Mouse (Mus musculus) cerebellum, adult (tissue): ENCODE data around the gene Gm10643.

ENCODE experiments used
- ATAC-seq: cut with Nextera tagmentation; 2 replicates; pipeline ENCODE4 v1.9.2; 2017; ENCODE audit warnings: mild to moderate bottlenecking, moderate library complexity, mixed read lengths; ENCODE audit not compliant: insufficient number of reproducible peaks, low FRiP score, low TSS enrichment

Gm10643 gene

DNA sequence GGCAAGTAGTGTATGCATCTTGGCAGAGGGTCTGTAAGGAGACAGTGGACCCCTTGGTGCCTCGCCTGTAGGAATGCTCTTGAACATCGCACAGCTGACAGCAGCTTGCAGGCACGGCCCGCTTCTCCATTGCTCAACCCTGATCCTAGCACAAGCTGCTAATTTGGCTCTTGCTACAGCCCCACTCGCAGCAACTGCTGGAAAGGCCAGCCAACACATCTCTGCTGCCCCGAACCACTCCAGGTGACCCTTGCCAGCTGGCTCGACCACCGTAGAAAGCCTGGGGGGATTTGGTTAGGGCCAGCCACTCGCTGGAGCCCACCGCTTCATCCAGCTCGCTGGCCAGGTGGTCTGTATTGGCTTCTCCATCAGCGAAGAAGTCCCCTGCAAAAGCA lies 22.0 kb downstream of the Gm10643 start:
- ATAC-seq = no peak

DNA sequence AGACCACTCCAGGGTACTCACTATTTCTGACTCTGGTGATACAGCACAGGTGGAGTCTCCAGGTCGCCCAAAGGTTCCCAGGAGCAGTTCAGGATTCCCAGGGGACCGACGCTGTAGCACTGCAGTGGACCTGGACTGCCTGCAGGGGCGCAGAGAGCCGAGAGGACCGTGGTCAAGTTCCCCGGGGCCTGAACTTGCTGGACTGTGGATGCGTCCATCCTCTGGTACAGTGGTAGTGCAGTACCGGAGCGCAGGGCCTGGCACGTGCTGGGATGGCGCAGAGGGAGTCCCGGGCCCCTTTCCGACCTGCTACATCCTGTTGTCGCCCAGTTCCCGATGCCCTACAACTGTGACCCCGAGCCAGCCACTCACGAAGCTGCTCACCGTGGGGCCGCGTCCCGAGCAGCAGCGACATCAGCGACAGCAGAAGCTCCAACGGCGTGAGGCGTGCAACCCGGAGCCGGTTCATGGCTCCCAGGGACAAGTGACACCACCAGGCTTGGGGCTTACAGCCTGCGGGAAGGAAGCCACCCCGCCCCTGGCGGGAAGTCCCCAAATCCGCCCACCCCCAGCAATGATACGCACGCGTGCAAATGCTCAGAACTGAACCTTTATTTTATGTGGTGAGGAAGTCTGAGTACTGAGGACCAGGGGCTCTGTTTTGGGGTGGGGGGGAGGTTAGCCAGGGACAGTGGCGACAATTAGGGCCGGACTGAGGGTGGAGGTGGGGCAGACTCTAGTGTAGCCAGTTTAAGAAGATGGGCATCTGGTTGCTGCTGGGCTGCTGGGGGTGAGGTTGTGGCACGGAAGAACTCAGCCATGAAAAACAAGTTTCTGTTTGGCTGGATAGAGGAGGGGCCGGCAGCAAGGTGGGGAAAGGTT lies 22.6 kb downstream of the Gm10643 start, which contains the start of gene Il27ra:
Gene Il27ra (minus strand): TSS at position 524 of the 882 bp plus-strand sequence.
- no peak for ATAC-seq

DNA sequence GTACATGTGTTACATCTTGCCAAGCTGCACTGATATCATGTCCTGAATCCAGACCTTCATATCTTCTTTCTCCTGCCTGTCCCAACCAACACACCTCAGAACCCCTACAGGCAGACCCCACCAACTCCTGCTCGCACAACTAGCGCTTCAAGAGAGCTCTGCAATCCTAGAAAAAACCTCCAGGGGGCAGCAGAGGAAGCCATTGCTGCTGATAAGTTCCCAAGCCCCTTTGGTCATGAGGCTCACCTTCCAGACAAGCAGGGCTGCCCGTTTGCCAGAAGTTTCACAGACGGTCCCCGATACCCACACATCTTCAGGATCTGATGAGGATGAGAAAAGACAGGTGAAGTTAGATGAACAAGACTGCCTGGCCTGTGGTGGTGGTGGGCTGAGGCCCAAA lies 25.9 kb downstream of the Gm10643 start:
- peak; percentile 26; the same call in 1 of the 2 replicates for ATAC-seq

DNA sequence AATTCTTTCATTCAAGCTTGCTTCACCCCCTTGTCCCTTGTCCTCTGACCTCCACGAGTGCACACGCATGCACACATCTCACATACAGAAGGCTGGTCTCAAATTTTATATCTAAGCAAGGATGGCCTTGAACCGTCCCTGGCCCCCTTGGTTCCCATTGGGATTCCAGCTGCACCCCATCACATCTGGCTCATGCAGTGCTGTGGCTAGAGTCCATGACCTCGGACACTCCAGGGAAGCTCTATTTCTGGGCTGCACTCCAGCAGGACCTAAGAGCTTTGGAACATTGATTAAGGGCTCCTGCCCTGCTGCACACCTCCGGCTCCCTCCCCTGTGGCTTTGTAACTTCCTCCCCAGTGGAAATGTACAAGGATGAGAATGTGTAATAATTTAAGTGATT lies 26.9 kb downstream of the Gm10643 start:
- ATAC-seq = no peak

DNA sequence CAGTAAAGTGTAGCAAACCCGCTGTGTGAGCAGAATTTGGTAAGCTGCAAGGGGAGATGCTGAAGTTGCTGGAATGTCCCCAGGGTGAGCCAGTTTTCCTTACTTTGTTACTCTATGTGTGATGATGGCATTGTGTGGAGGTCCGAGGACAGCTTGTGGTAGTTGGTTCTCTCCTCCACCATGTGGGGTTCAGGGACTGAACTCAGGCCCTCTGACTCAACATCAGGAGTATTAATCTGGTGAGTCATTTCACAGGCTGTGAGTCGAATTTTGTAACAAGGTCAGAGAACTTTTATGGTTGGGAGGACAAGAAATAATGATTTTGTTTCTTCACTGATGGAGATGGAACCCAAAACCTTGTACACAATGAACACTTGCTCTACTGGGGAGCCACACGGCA lies 32.2 kb downstream of the Gm10643 start:
- ATAC-seq = no peak

DNA sequence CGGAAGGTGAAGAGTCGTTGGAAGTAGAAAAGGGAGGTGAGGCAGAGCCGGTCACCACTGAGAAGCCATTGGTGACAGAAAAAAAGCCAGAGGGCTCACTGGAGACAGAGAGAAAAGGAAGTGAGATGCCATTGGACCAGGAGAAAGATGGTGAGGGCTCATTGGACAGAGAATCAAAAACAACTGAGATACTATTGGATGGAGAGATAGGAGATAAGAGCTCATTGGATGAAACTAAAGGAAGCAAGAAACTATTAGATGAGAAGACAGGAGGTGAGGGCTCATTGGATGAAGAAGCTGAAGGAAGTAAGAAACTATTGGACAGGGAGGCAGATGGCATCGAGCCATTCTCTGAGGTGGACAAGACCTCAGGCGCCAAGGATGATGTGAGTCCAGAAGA lies 35.7 kb downstream of the Gm10643 start:
- no peak for ATAC-seq

DNA sequence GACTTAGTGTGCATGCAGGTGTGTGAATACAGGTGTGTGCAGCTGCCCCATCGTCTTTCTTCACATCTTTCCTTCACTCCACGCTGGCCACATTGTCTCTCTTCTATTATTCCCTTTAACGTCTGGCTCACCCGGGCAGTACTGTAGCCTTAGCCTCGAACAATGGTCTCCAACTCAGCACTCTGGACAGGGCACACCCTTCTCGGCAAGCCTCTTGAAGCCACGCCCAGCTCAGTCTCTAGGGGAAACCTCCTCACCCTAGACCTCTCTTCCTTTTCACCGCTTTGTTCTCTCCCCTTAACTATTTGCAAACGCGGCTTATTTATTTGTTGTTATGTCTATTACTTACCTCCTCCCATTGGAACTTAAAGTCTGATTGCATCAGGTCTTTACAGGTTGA lies 37.5 kb downstream of the Gm10643 start:
- ATAC-seq = no peak

DNA sequence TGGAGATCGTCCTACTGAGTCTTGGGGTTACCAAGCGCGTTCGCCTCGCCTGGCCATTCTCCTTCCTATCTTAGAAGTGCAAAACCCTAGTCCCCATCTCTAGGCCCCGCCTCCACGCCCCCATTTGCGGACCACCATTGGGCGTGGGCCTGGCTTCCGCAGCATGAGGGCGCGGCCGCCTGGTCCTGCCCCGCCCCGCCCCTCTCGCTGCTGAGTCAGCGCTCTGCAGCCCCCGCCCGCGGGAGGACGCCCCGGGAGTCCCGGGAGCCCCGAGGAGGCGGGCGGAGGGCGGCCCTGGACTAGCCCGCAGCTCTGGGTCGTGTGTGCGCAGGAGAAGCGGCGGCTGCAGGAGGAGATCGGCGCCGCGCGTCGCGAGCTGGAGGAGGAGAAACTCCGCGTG lies 39.1 kb downstream of the Gm10643 start:
- ATAC-seq = no peak

DNA sequence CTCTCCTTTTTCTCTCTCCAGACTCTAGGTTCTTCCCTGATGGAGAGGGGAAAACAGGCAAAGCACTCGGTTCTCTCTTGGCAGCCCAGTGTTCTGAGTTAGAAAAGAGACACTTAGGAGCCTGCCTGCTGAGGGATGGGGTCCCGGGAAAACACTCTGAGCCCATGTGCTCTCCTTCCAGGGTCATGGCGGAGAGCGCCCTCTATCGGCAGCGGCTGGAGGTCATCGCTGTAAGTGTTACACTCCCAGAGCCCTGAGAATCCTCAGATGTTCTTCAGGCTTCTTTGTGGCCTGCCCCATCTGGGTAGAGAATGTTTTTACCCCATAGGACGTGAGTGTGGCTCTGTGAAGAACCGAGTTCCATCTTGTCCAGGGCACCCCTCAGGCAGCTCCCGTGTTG lies 40.8 kb downstream of the Gm10643 start:
- ATAC-seq = no peak

DNA sequence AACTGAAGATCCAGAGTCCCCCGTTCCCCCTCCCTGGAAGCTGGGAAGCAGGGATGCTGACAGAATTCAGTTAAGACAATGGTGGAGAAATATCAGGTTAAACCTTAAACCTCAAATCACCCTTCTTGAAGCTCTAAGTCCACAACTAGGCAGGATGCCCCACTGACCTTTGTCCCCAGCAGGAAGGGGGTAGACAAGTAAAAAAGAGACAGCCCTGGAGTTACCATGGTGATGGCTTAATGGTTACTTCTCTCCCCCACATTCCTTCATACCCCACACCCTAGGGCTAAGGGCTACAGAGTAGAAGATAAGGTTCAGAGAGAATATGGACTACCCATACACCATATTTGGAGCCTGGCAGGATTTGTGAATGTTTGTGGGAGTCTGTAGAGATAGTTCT lies 41.3 kb downstream of the Gm10643 start:
- no peak for ATAC-seq

DNA sequence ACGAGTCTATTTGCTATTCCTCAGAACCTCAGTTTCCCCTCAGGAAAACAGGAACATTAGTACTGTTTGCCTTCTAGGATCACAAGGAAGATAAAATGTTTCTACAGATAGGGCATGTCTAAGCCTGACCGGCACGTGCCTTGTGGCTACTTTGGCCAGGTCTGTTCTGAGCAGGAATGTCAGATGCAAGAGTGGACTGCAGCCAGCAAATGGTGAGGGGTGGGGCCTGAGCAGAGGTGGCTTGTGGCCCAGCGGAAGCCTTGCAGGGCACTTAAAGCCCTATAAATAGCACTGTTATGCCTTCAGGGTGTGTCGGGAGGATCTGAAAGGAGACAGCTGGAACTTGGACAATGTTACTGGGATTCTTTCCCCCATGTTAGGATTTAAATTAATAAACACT lies 41.9 kb downstream of the Gm10643 start:
- no peak for ATAC-seq

DNA sequence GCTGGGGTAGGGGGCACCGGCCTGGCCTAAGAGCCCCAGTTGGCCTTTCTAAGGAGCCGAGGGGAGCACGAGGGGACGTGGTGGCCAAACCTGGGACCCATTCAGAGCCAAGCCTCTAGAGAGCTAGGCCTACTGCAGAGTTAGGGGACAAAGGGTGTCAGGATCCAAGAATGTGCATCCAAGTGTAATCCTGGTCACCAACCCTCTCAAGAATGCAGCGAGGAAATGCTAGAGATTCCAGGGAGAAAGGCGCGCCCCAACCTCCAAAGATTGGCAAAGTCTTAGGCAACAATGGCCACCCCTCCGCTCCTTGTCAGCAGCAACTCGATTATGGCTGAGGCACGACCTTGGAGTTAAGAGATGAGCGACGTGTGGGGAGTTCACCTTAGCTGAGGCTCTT lies 43.4 kb downstream of the Gm10643 start:
- no peak for ATAC-seq

DNA sequence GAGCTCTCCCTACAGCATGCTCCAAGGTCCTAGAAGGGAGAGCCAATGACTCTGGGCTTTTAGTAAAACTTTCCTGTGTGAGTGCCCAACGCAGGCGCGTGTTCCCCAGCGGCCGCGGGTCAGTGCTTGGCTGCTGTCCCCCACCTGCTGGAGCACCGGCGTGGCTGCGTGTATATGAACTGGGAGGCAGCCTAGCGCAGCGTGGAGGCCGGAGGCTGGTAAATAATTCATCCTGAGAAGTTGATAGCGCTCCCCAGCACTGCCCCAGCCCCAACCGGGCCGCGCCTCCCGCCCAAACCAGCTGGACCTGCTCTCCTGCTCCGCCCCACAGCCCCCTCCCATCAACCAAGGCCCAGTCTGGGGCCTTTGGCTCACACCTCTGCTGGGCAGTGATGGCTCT lies 43.8 kb downstream of the Gm10643 start, which contains the start of gene Palm3:
Gene Palm3 (plus strand): TSS at position 376 of the 400 bp plus-strand sequence.
- no peak for ATAC-seq

DNA sequence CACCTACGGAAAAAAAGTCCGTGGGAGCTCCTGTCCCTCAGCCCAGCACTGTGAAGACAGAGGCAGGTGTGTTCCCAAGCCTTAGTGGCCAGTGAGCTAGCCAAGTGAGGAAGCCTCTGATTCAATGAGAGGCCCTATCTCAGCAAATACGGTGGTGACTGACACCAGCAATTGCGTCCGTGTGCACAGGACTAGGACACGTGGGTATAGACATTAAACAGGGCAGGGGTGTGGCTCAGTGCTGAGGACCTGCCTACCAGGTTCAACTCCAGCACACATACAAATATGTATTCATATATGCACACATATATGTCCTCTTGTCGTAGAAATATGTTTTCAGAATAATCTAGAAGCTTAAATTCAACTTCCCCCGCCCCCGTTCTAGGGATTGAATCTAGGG lies 45.2 kb downstream of the Gm10643 start:
- no peak for ATAC-seq

DNA sequence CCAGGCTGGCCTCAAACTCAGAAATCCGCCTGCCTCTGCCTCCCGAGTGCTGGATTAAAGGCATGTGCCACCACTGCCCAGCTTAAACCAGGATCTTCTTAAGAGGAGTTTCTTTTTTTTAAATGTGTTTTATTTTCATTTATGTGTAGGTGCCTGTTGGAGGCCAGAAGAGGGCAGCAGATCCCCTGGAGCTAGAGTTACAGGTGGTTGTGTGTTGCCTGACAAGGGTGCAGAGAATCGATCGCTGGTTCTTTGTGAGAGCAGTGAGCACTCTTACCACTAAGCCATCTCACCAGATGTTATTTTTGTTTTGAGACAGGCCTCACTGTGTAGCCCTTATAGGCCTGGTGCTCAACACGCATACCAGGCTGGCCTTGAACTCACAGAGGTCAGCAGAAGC lies 49.1 kb downstream of the Gm10643 start:
- no peak for ATAC-seq
